Mouse (Mus musculus) layer of hippocampus, adult 6 months (tissue): Measurements from ENCODE around the gene Rybp. TPM values are rescaled to one million over a fixed set of nuclear protein-coding genes. Genes with fewer than 3 reads are reported as not detected.

Source experiments
- long read RNA-seq, 2 experiments: library from polyadenylated mRNA; unstranded; transcript quantifications; one replicate each; pipeline ENCODE4 v2.0.0; 2019 to 2020
- polyA plus RNA-seq: library from polyadenylated mRNA; unstranded; fragments of <200 nt; fragmentation: Nextera tagmentation; gene quantifications from 2 replicates; pipeline ENCODE4 v1.2.3, GENCODE M21; 2021

Rybp gene
- 5.9 and 6.3 TPM in 2 replicates for polyA plus RNA-seq
- long read RNA-seq, experiment 1, full-length matches to known transcripts = 1 of 9 reads
- long read RNA-seq, experiment 1, partial matches to known transcripts = 0 of 9 reads
- long read RNA-seq, experiment 1, other reads (novel, unspliced or antisense) = 8 of 9 reads
- long read RNA-seq, experiment 2, full-length matches to known transcripts = 2 of 20 reads
- long read RNA-seq, experiment 2, partial matches to known transcripts = 0 of 20 reads
- long read RNA-seq, experiment 2, other reads (novel, unspliced or antisense) = 18 of 20 reads

DNA sequence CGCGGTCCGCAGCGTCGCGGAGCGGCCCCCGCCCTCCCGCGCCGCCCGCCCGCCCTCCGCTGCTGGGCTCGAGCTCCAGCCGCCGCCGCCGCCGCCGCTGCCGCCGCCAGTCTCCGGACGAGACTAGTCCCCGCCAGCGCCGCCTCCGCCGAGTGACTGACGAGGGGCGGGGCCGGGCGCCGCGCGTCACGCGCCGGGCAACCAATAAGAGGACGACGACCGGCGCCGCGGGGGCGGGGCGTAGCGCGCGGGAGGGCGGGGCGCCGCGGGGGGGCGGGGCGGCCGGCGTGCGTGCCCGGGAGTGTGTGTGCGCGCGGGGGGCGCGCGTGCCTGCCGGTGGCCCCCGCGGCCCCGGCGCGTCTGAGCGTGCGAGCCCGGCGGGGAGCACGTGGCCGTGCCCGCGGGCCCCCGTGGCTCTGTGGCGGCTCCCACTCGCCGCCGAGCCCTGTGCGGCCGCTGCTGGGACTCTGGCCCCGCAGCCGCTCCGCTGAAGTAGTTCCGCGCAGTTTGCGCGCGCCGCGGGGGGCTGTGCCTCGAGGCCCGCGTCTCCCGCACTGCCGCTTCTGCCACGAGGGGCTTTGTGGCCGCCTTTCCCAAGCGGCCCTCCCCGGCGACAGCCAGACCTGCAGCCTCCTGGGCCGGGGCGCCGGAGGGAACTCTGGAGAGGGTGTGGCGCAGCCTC is at the start of gene Rybp:
Gene Rybp, minus strand, starts transcription at position 152 of the 682 bp plus-strand sequence.

